ENCODE assay signal across 16 mouse cellular contexts in the genomic region with DNA sequence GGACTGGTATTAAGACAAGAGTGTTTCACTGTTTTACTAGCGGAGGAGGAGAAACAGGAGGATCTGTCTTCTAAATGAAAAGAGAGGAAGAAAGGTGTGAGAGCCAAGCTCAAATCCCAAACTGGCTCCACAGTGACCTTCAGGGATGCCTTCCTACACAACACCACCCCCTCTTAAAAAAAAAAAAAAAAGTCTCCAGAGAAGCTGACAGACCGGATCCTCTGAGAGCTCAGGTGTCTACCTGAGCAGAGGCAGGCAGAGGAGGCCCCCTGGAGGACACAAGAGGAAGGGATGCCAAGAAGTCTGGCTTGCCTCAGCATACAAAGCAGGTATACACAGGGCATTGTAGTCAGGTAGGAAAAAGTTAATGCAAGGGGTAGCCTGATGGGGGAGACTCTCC. TPM values are rescaled to one million over a fixed set of nuclear protein-coding genes. Genes with fewer than 3 reads are reported as not detected.
A peak's percentile ranks its signal among the peaks of the same experiment; 100 is the strongest.
DNase-seq lines count a peak whose midpoint lies in the region; ATAC-seq and TF ChIP-seq lines count a peak whose summit lies in the region.
"Had no signal": no experiment of that assay in that cellular context is flagged by ENCODE, and none has a peak within 500 bp of the region (broad histone marks: within the 10 kb centered on the region; RNA-seq: fewer than 3 reads in every experiment).

No protein-coding gene starts in this region.

- no peak for DNase-seq in left cerebral cortex, adult 2 months (ENCODE audit: extremely low spot score in 1 of 2, low spot score in 2 of 2)
- no peak for DNase-seq in left cerebral cortex, postnatal 4 days
- peak; percentile 64 for DNase-seq in ZHBTc4 (ENCODE audit: low read depth, low spot score)
- DNase-seq in ovary, adult 18-20 months (ENCODE audit: low spot score): no peak
- no peak for DNase-seq in limb, embryonic 10.5 days (ENCODE audit: low spot score)
- DNase-seq: adrenal gland, adult 2 months; cerebellum, postnatal 25 days; right cerebral cortex, postnatal 25 days had no signal

- no peak for TF ChIP-seq EP300 in ES-Bruce4 (IDR thresholded peaks at IDR 0.05; ENCODE audit: insufficient read depth, low read depth, low read length)

- intact Hi-C loops in left cerebral cortex, adult 2 months (cut with DNase I): no loop called here
- intact Hi-C loops in left cerebral cortex, postnatal 4 days (cut with DNase I): no loop called here

- ATAC-seq in lung, embryonic 16.5 days (ENCODE audit: low read depth): peak; percentile 52; the same call in 1 of the 2 replicates
- ATAC-seq in activated CD4-positive, CD25-positive, alpha-beta regulatory T cell, adult 4 months: no peak
- ATAC-seq: midbrain, embryonic 16.5 days had no signal

- peak; percentile 10; the same call in 1 of the 2 replicates for TF ChIP-seq CTCF in left cerebral cortex, adult 2 months (IDR thresholded peaks at IDR 0.05)
- TF ChIP-seq CTCF in ES-Bruce4 (IDR thresholded peaks at IDR 0.05; ENCODE audit: low read depth, low read length): peak; percentile 56

- H3K9ac ChIP-seq in ES-Bruce4 (ENCODE audit: low read depth, poor library complexity, severe bottlenecking): no peak overlapping the region
- no peak overlapping the region for H3K9ac ChIP-seq in lung, embryonic 16.5 days (ENCODE audit: low read length)
- H3K9ac ChIP-seq: embryonic facial prominence, embryonic 13.5 days; hindbrain, embryonic 14.5 days; stomach, embryonic 15.5 days had no signal

- no peak overlapping the region for H3K27ac ChIP-seq in left cerebral cortex, adult 2 months
- H3K27ac ChIP-seq in ES-Bruce4 (ENCODE audit: insufficient read depth, low read length): no peak overlapping the region
- H3K27ac ChIP-seq in lung, embryonic 16.5 days (ENCODE audit: low read length): no peak overlapping the region
- no peak overlapping the region for H3K27ac ChIP-seq in limb, embryonic 10.5 days
- H3K27ac ChIP-seq: embryonic facial prominence, embryonic 13.5 days; hindbrain, embryonic 14.5 days; stomach, embryonic 15.5 days had no signal

- TF ChIP-seq POLR2A in ES-Bruce4 (IDR thresholded peaks at IDR 0.05; ENCODE audit: insufficient read depth, low read length): no peak

- H3K36me3 ChIP-seq in ES-Bruce4 (ENCODE audit: control insufficient read depth, insufficient read depth, low read length, poor library complexity, severe bottlenecking): no peaks in the 10 kb centered on the region
- H3K36me3 ChIP-seq in lung, embryonic 16.5 days (ENCODE audit: control insufficient read depth, insufficient read depth, low read length): no peaks in the 10 kb centered on the region; the same call in 1 of the 2 replicates
- no peaks in the 10 kb centered on the region; the same call in 1 of the 2 replicates for H3K36me3 ChIP-seq in limb, embryonic 10.5 days
- H3K36me3 ChIP-seq: stomach, embryonic 15.5 days had no signal

- WGBS in lung, embryonic 16.5 days: 43% methylated on average over 2 of the region's 2 CpGs
- WGBS in limb, embryonic 10.5 days: 69% methylated on average over 2 of the region's 2 CpGs

- H3K4me1 ChIP-seq in ES-Bruce4 (ENCODE audit: control insufficient read depth, insufficient read depth, low read length): no peaks in the 10 kb centered on the region
- peaks cover 12% of the 10 kb centered on the region for H3K4me1 ChIP-seq in lung, embryonic 16.5 days (replicated peaks; ENCODE audit: control insufficient read depth, insufficient read depth, low read length)
- H3K4me1 ChIP-seq in limb, embryonic 10.5 days: peaks cover 7% of the 10 kb centered on the region
- H3K4me1 ChIP-seq: embryonic facial prominence, embryonic 13.5 days; stomach, embryonic 15.5 days had no signal

- H3K27me3 ChIP-seq in ES-Bruce4 (ENCODE audit: control insufficient read depth, insufficient read depth, low read length, poor library complexity, severe bottlenecking): no peaks in the 10 kb centered on the region
- no peaks in the 10 kb centered on the region for H3K27me3 ChIP-seq in lung, embryonic 16.5 days (ENCODE audit: control insufficient read depth, insufficient read depth, low read depth, low read length)
- H3K27me3 ChIP-seq in limb, embryonic 10.5 days (ENCODE audit: low read depth, poor library complexity, severe bottlenecking): no peaks in the 10 kb centered on the region
- H3K27me3 ChIP-seq: embryonic facial prominence, embryonic 13.5 days; stomach, embryonic 15.5 days had no signal

- no peak overlapping the region for H3K4me3 ChIP-seq in left cerebral cortex, adult 2 months
- no peak overlapping the region for H3K4me3 ChIP-seq in ES-Bruce4 (ENCODE audit: low read depth, low read length)
- no peak overlapping the region for H3K4me3 ChIP-seq in lung, embryonic 16.5 days (ENCODE audit: low read length)
- H3K4me3 ChIP-seq in limb, embryonic 10.5 days: no peak overlapping the region
- H3K4me3 ChIP-seq: embryonic facial prominence, embryonic 13.5 days; stomach, embryonic 15.5 days had no signal

- no peaks in the 10 kb centered on the region; the same call in 1 of the 2 replicates for H3K9me3 ChIP-seq in ES-Bruce4 (replicated peaks; ENCODE audit: control insufficient read depth, insufficient read depth, low read length, poor library complexity, severe bottlenecking)
- no peaks in the 10 kb centered on the region for H3K9me3 ChIP-seq in lung, embryonic 16.5 days (ENCODE audit: control insufficient read depth, low read length)
- no peaks in the 10 kb centered on the region for H3K9me3 ChIP-seq in limb, embryonic 10.5 days (replicated peaks)
- H3K9me3 ChIP-seq: embryonic facial prominence, embryonic 13.5 days; stomach, embryonic 15.5 days had no signal

- no peak overlapping the region for H3K4me2 ChIP-seq in lung, embryonic 16.5 days (ENCODE audit: low read depth, low read length)
- H3K4me2 ChIP-seq: embryonic facial prominence, embryonic 13.5 days; heart, embryonic 11.5 days; hindbrain, embryonic 14.5 days; stomach, embryonic 15.5 days had no signal

RNA-seq across cellular contexts. Expression of a gene that starts 36.1 kb away (rescaled TPM):
- total RNA-seq in left cerebral cortex, adult 2 months (2021): 1 to 10 TPM; 4.7 to 6.5 TPM
- total RNA-seq in left cerebral cortex, postnatal 4 days (2021): 1 to 10 TPM; 9.2 TPM
- 1.6 TPM in 2 replicates for polyA plus RNA-seq in ES-Bruce4 (2011; ENCODE audit: insufficient read depth, insufficient read length, low read depth, missing spikeins)
- 180 and 194 TPM in 2 replicates for polyA plus RNA-seq in lung, embryonic 16.5 days (2015; fragmentation: Nextera tagmentation; extraction: Ambion mirVana)
- polyA plus RNA-seq in activated CD4-positive, CD25-positive, alpha-beta regulatory T cell, adult 4 months (2017; shearing (Covaris generic)): not detected
- 10.5 and 16.1 TPM in 2 replicates for polyA plus RNA-seq in limb, embryonic 10.5 days (2016; fragmentation: Nextera tagmentation; extraction: Ambion mirVana)

Comparison
In these comparisons a context has a peak if more than half of its experiments do, and no peak if none do; other contexts are left out.
1. RNA of a gene that starts 36.1 kb away (polyA plus RNA-seq): 180 to 194 TPM in lung, embryonic 16.5 days; 10.5 to 16.1 TPM in limb, embryonic 10.5 days, 1.6 TPM in ES-Bruce4 and not detected in activated CD4-positive, CD25-positive, alpha-beta regulatory T cell, adult 4 months; every median in the first group is over 10 times any median in the second.